Mouse (Mus musculus) G1E (cell line): ENCODE measurements around the gene Msx1.

Experiments used
- CTCF ChIP-seq: IDR thresholded peaks from 2 replicates; pipeline ENCODE4 v1.5.1; 2012; ENCODE audit warnings: low read depth, low read length, inconsistent platforms, mixed read lengths
- GATA1 ChIP-seq: IDR thresholded peaks from 2 replicates; pipeline ENCODE4 v1.6.1; 2012; ENCODE audit warnings: borderline replicate concordance, low read length, inconsistent platforms, mixed read lengths
- GATA2 ChIP-seq: IDR thresholded peaks from 2 replicates; pipeline ENCODE4 v1.6.1; 2012; ENCODE audit warnings: low read depth, low read length, inconsistent platforms, borderline replicate concordance
- POLR2AphosphoS5 ChIP-seq: IDR thresholded peaks from 2 replicates; pipeline ENCODE4 v1.6.1; 2012; ENCODE audit warnings: low read depth, low read length, inconsistent platforms; ENCODE audit not compliant: insufficient replicate concordance
- TAL1 ChIP-seq: conservative IDR thresholded peaks from 2 replicates; pipeline ENCODE4 v1.6.1; 2012; ENCODE audit warnings: low read depth, low read length, inconsistent platforms, mixed read lengths

GRCm38 (mm10) chr5:37818533-37819215, 5.7 kb downstream of the Msx1 start:
- no peak for TF ChIP-seq CTCF
- TF ChIP-seq TAL1, result no peak
- TF ChIP-seq GATA1, result no peak
- no peak for TF ChIP-seq POLR2AphosphoS5
- TF ChIP-seq GATA2, result no peak
